Mouse (Mus musculus) lung, embryonic 14.5 days (tissue): Measurements from ENCODE around the gene Gys2. TPM values are rescaled to one million over a fixed set of nuclear protein-coding genes. Genes with fewer than 3 reads are reported as not detected.
A peak's percentile ranks its signal among the peaks of the same experiment; 100 is the strongest.
"Not testable (repeated sequence)": the region's sequence is repeated elsewhere in the genome, so short reads cannot be mapped to it uniquely, and the experiment has no call there.

Experiments
- ATAC-seq: fragments of 200-750 bp; cut with Nextera tagmentation; 2 replicates; pipeline ENCODE4 v1.8.0; 2017; ENCODE audit warnings: mild to moderate bottlenecking, moderate TSS enrichment, moderate library complexity; ENCODE audit not compliant: insufficient read depth
- DNase-seq: peaks from one replicate; pipeline ENCODE4 v3.0.0-alpha.2; 2015
- H3K27ac ChIP-seq: fragments of 300-500 bp; sonication (generic); 2 replicates; pipeline ENCODE4 v1.5.1; 2014; ENCODE audit warnings: low read depth, mild to moderate bottlenecking, moderate library complexity
- H3K27me3 ChIP-seq: fragments of 300-500 bp; sonication (generic); 2 replicates; pipeline ENCODE4 v1.6.1; 2014; ENCODE audit warnings: low read length, control low read depth; ENCODE audit not compliant: insufficient read depth
- H3K36me3 ChIP-seq: fragments of 300-500 bp; sonication (generic); 2 replicates; pipeline ENCODE4 v1.6.1; 2014; ENCODE audit warnings: control low read depth; ENCODE audit not compliant: insufficient read depth
- H3K4me1 ChIP-seq: fragments of 300-500 bp; sonication (generic); 2 replicates; pipeline ENCODE4 v1.6.1; 2014; ENCODE audit warnings: antibody characterized with exemption, control low read depth; ENCODE audit not compliant: insufficient read depth
- H3K4me2 ChIP-seq: fragments of 300-500 bp; sonication (generic); 2 replicates; pipeline ENCODE4 v1.6.1; 2014; ENCODE audit warnings: mild to moderate bottlenecking
- H3K4me3 ChIP-seq: fragments of 300-500 bp; sonication (generic); 2 replicates; pipeline ENCODE4 v1.5.1; 2014; ENCODE audit warnings: low read depth, low read length
- H3K9ac ChIP-seq: fragments of 300-500 bp; sonication (generic); 2 replicates; pipeline ENCODE4 v1.6.1; 2014
- H3K9me3 ChIP-seq: fragments of 300-500 bp; sonication (generic); 2 replicates; pipeline ENCODE4 v1.6.1; 2016; ENCODE audit warnings: low read depth, low read length, control low read depth
- CTCF ChIP-seq: IDR thresholded peaks from 2 replicates; pipeline ENCODE4 v1.5.1; 2016; ENCODE audit warnings: antibody characterized with exemption, low read depth
- WGBS: fragments of 180-500 bp; shearing (Covaris S2); extraction: QIAGEN DNeasy Blood & Tissue Kit; methylation state at CpG from one replicate; pipeline ENCODE4 v1.1.7; 2014; 5-methylcytosine and 5-hydroxymethylcytosine counted together
- polyA plus RNA-seq: library from polyadenylated mRNA; unstranded; fragments of >200 nt; fragmentation: Nextera tagmentation; extraction: Ambion mirVana; gene quantifications from 2 replicates; pipeline ENCODE4 v1.2.1, GENCODE M21; 2014

Gys2 gene
- polyA plus RNA-seq, 1 experiment from 2014 or later = not detected

GRCm38 (mm10) chr6:142508663-142509062 lies 35.8 kb upstream of the Gys2 start:
- Histone ChIP-seq H3K9me3 (no peaks in the 10 kb centered on the region), H3K27ac (no peak overlapping the region), H3K36me3 (peaks cover 4% of the 10 kb centered on the region; the same call in 1 of the 2 replicates), H3K4me2 (no peak overlapping the region), H3K9ac (no peak overlapping the region), H3K27me3 (peaks cover 9% of the 10 kb centered on the region; the same call in 1 of the 2 replicates), H3K4me1 (0 out of 2 replicates have a peak, but pooled peaks cover 12% of the 10 kb centered on the region), H3K4me3 (no peak overlapping the region)
- no peak for TF ChIP-seq CTCF
- DNase-seq (peak; percentile 6), ATAC-seq (no peak)
- 32% methylated on average over 4 of the region's 4 CpGs for WGBS

GRCm38 (mm10) chr6:142507785-142508162 lies 34.9 kb upstream of the Gys2 start, which contains the start of gene Ldhb:
Ldhb (minus strand) TSS chr6:142507957.
- H3K27ac ChIP-seq = peak within 1 kb of the TSS; percentile 26; the same call in 1 of the 2 replicates
- ATAC-seq = peak; percentile 99
- H3K4me1 ChIP-seq = 0 out of 2 replicates have a peak, but pooled peaks cover 12% of the 10 kb centered on the region

GRCm38 (mm10) chr6:142507033-142507784 lies 34.3 kb upstream of the Gys2 start:
- peak; percentile 40 for DNase-seq
- Histone ChIP-seq H3K27me3 (peaks cover 9% of the 10 kb centered on the region; the same call in 1 of the 2 replicates), H3K9ac (peak overlapping the region; percentile 67), H3K27ac (0 out of 2 replicates have a peak overlapping the region, but pooled peaks have one; percentile 21), H3K9me3 (no peaks in the 10 kb centered on the region), H3K4me3 (peak overlapping the region; percentile 52), H3K4me2 (peak overlapping the region; percentile 91), H3K4me1 (0 out of 2 replicates have a peak, but pooled peaks cover 12% of the 10 kb centered on the region), H3K36me3 (peaks cover 5% of the 10 kb centered on the region; the same call in 1 of the 2 replicates)
- no peak for TF ChIP-seq CTCF
- WGBS = 1% methylated on average over 30 of the region's 30 CpGs
- peak; percentile 67 for ATAC-seq

More at GRCm38 (mm10) chr6:142507785-142508162, 34.9 kb upstream of the Gys2 start, which contains the start of gene Ldhb:
- peak; percentile 96 for DNase-seq
- Histone ChIP-seq H3K9ac (peak within 1 kb of the TSS; percentile 67), H3K36me3 (peaks cover 5% of the 10 kb centered on the region; the same call in 1 of the 2 replicates), H3K4me2 (peak within 1 kb of the TSS; percentile 91), H3K9me3 (no peaks in the 10 kb centered on the region), H3K4me3 (peak within 1 kb of the TSS; percentile 52), H3K27me3 (peaks cover 9% of the 10 kb centered on the region; the same call in 1 of the 2 replicates)
- WGBS = 0% methylated on average over 18 of the region's 19 CpGs
- no peak for TF ChIP-seq CTCF

GRCm38 (mm10) chr6:142506338-142507032 lies 33.6 kb upstream of the Gys2 start:
- 5% methylated on average over 10 of the region's 10 CpGs for WGBS
- DNase-seq = peak; percentile 17
- peaks cover 9% of the 10 kb centered on the region; the same call in 1 of the 2 replicates for H3K27me3 ChIP-seq
- H3K9ac ChIP-seq = peak overlapping the region; percentile 67
- TF ChIP-seq CTCF = no peak
- no peaks in the 10 kb centered on the region for H3K9me3 ChIP-seq
- ATAC-seq = no peak
- H3K4me3 ChIP-seq = peak overlapping the region; percentile 52
- no peak overlapping the region for H3K27ac ChIP-seq
- H3K4me1 ChIP-seq = 0 out of 2 replicates have a peak, but pooled peaks cover 12% of the 10 kb centered on the region
- peaks cover 5% of the 10 kb centered on the region; the same call in 1 of the 2 replicates for H3K36me3 ChIP-seq
- peak overlapping the region; percentile 91 for H3K4me2 ChIP-seq

GRCm38 (mm10) chr6:142503601-142504000 lies 30.7 kb upstream of the Gys2 start:
- Histone ChIP-seq H3K27ac (no peak overlapping the region), H3K9ac (no peak overlapping the region), H3K36me3 (peaks cover 22% of the 10 kb centered on the region; the same call in 1 of the 2 replicates), H3K4me3 (no peak overlapping the region), H3K4me2 (no peak overlapping the region), H3K9me3 (no peaks in the 10 kb centered on the region), H3K4me1 (0 out of 2 replicates have a peak, but pooled peaks cover 12% of the 10 kb centered on the region), H3K27me3 (no peaks in the 10 kb centered on the region)
- TF ChIP-seq CTCF = no peak
- DNase-seq = no peak
- no peak for ATAC-seq
- WGBS = 74% methylated on average over 8 of the region's 8 CpGs

- TF ChIP-seq CTCF = no peak
- DNase-seq (peak; percentile 13), ATAC-seq (no peak)
- Histone ChIP-seq H3K9ac (no peak overlapping the region), H3K9me3 (no peaks in the 10 kb centered on the region), H3K36me3 (peaks cover 32% of the 10 kb centered on the region; the same call in 1 of the 2 replicates), H3K4me2 (no peak overlapping the region), H3K4me3 (no peak overlapping the region), H3K27me3 (no peaks in the 10 kb centered on the region), H3K4me1 (0 out of 2 replicates have a peak, but pooled peaks cover 10% of the 10 kb centered on the region), H3K27ac (peak overlapping the region; percentile 30; the same call in 1 of the 2 replicates)
- WGBS = 77% methylated on average over 10 of the region's 10 CpGs
Measured at GRCm38 (mm10) chr6:142502519-142503125, 29.7 kb upstream of the Gys2 start.

GRCm38 (mm10) chr6:142490114-142490513 lies 17.2 kb upstream of the Gys2 start:
- H3K27me3 ChIP-seq, H3K4me3 ChIP-seq, DNase-seq, H3K4me1 ChIP-seq, H3K27ac ChIP-seq, H3K4me2 ChIP-seq, ATAC-seq, H3K9me3 ChIP-seq, H3K9ac ChIP-seq: not testable (repeated sequence)
- 79% methylated on average over 6 of the region's 6 CpGs for WGBS
- H3K36me3 ChIP-seq = peaks cover 40% of the 10 kb centered on the region; the same call in 1 of the 2 replicates
